Mouse (Mus musculus): ENCODE data around the gene Tnrc6c.

GRCm38 (mm10) chr11:117755891-117756290 is 101.8 kb downstream of the Tnrc6c start:
- TF ChIP-seq CTCF (IDR thresholded peaks at IDR 0.05; ENCODE audit: control insufficient read depth, insufficient read depth, low read length) (no peak), POLR2A (IDR thresholded peaks at IDR 0.05; ENCODE audit: borderline replicate concordance, control insufficient read depth, low read depth, low read length) (no peak)
